Mouse (Mus musculus): ENCODE measurements around the gene Ptpn14.

DNA sequence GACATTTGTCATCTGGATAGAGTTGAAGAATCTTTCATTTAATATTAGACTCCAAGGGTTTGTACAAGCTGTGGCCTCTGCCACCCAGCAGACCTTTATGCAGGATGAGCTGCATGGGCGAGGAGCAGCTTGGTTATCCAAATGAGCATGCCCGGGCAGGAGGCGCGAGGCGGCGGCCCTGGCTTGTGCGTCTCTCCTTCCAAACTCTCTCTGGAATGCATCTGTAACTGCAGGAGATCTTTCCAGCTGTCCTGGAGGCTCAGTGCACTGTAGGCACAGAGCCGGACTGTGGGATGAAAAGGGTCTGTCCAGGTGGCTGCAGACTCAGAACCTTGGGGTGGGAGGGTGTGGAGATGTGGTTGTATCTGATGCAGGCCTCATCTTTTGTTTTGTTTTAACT lies 27.0 kb downstream of the Ptpn14 start:
- TF ChIP-seq USF1 (IDR thresholded peaks at IDR 0.05; ENCODE audit: low read depth): no peak
- no peak for TF ChIP-seq MAX (IDR thresholded peaks at IDR 0.05; ENCODE audit: low read depth)
- TF ChIP-seq POLR2A (IDR thresholded peaks at IDR 0.05; ENCODE audit: insufficient read length, low read depth): no peak
- TF ChIP-seq E2F4 (IDR thresholded peaks at IDR 0.05; ENCODE audit: insufficient read depth): no peak
- no peak for TF ChIP-seq MYOD1 (IDR thresholded peaks at IDR 0.05; ENCODE audit: control insufficient read depth in 1 of 3, insufficient read length in 2 of 3, low read depth in 2 of 3)
- TF ChIP-seq TCF12 (IDR thresholded peaks at IDR 0.05; ENCODE audit: insufficient read depth, poor library complexity, severe bottlenecking): no peak
- no peak for TF ChIP-seq SRF (IDR thresholded peaks at IDR 0.05; ENCODE audit: control insufficient read depth, insufficient read length, low read depth)
- no peak for TF ChIP-seq MYOG (IDR thresholded peaks at IDR 0.05; ENCODE audit: control insufficient read depth in 1 of 3, insufficient read depth in 1 of 3, insufficient read length in 2 of 3, low read depth in 2 of 3)
- TF ChIP-seq REST (IDR thresholded peaks at IDR 0.05; ENCODE audit: insufficient read depth, insufficient read length): no peak

Data from myocyte (in vitro differentiated cells).